Comparison of ENCODE assay signal across 16 mouse cellular contexts in genomic region chr13:70612837-70613236, GRCm38 (mm10).
"Had no signal": no experiment of that assay in that cellular context is flagged by ENCODE, and none has a peak within 500 bp of the region (broad histone marks: within the 10 kb centered on the region; RNA-seq: fewer than 3 reads in every experiment).

No protein-coding gene starts in this region.

- H3K27me3 ChIP-seq: megakaryocyte, embryonic 14.5 days; midbrain, embryonic 13.5 days; midbrain, embryonic 15.5 days; neural tube, embryonic 12.5 days; stomach, embryonic 15.5 days had no signal

- H3K4me3 ChIP-seq: megakaryocyte, embryonic 14.5 days; midbrain, embryonic 13.5 days; midbrain, embryonic 15.5 days; neural tube, embryonic 12.5 days; stomach, embryonic 15.5 days had no signal

- H3K27ac ChIP-seq: macrophage; midbrain, embryonic 13.5 days; midbrain, embryonic 15.5 days; neural tube, embryonic 12.5 days; stomach, embryonic 15.5 days; stomach, postnatal 0 days had no signal

- H3K9me3 ChIP-seq: megakaryocyte, embryonic 14.5 days; midbrain, embryonic 13.5 days; midbrain, embryonic 15.5 days; neural tube, embryonic 12.5 days; stomach, embryonic 15.5 days had no signal

- H3K4me2 ChIP-seq: midbrain, embryonic 11.5 days; midbrain, embryonic 13.5 days; midbrain, embryonic 15.5 days; neural tube, embryonic 12.5 days; stomach, embryonic 15.5 days had no signal

- DNase-seq: liver, postnatal 0 days; lung, adult 2 months; lung, postnatal 14 days; lung, postnatal 36 days; right cerebral cortex, postnatal 14 days; thymus, adult 2 months; thymus, postnatal 25 days; thymus, postnatal 4 days had no signal

- H3K4me1 ChIP-seq: midbrain, embryonic 13.5 days; neural tube, embryonic 12.5 days; stomach, embryonic 15.5 days had no signal

- ATAC-seq: liver, postnatal 0 days; midbrain, embryonic 13.5 days; midbrain, embryonic 15.5 days had no signal

- H3K9ac ChIP-seq: liver, postnatal 0 days; midbrain, embryonic 13.5 days; midbrain, embryonic 15.5 days; neural tube, embryonic 12.5 days; stomach, embryonic 15.5 days had no signal
